Mouse (Mus musculus) C2C12 (cell line): ENCODE results near the gene Zfp809. TPM values are rescaled to one million over a fixed set of nuclear protein-coding genes. Genes with fewer than 3 reads are reported as not detected.

Experiments
- H3K27me3 ChIP-seq: one replicate; pipeline ENCODE4 v1.6.1; 2011; ENCODE audit not compliant: control insufficient read depth, insufficient read depth, insufficient read length
- H3K36me3 ChIP-seq: one replicate; pipeline ENCODE4 v1.6.1; 2011; ENCODE audit not compliant: control insufficient read depth, insufficient read depth
- H3K4me3 ChIP-seq: one replicate; pipeline ENCODE4 v1.5.1; 2011; ENCODE audit warnings: mild to moderate bottlenecking, control low read depth; ENCODE audit not compliant: poor library complexity, insufficient read depth, severe bottlenecking
- H3K79me2 ChIP-seq: one replicate; pipeline ENCODE4 v1.6.1; 2011; ENCODE audit not compliant: control insufficient read depth, insufficient read depth
- H3K79me3 ChIP-seq: one replicate; pipeline ENCODE4 v1.6.1; 2011; ENCODE audit warnings: low read depth, control low read depth
- H3ac ChIP-seq: one replicate; pipeline ENCODE3; 2011; ENCODE audit warnings: low read depth; ENCODE audit not compliant: control insufficient read depth, insufficient read length
- CEBPB ChIP-seq: IDR thresholded peaks from one replicate; pipeline ENCODE4 v1.6.1; 2011; ENCODE audit warnings: low read depth, mild to moderate bottlenecking, control low read depth, moderate library complexity
- CTCF ChIP-seq: IDR thresholded peaks from one replicate; pipeline ENCODE4 v1.5.1; 2011; ENCODE audit not compliant: control insufficient read depth, insufficient read depth, insufficient read length
- FOSL1 ChIP-seq: IDR thresholded peaks from one replicate; pipeline ENCODE4 v1.8.0; 2011; ENCODE audit warnings: mild to moderate bottlenecking, low read length; ENCODE audit not compliant: poor library complexity, insufficient read depth, severe bottlenecking
- MAX ChIP-seq: IDR thresholded peaks from one replicate; pipeline ENCODE4 v1.6.1; 2011; ENCODE audit warnings: mild to moderate bottlenecking, control low read depth
- MYOD1 ChIP-seq: IDR thresholded peaks from one replicate; pipeline ENCODE4 v1.6.1; 2011; ENCODE audit warnings: low read depth; ENCODE audit not compliant: control insufficient read depth, insufficient read length
- MYOG ChIP-seq: IDR thresholded peaks from one replicate; pipeline ENCODE4 v1.6.1; 2011; ENCODE audit not compliant: control insufficient read depth, insufficient read length; ENCODE audit errors: extremely low read depth
- USF1 ChIP-seq: IDR thresholded peaks from one replicate; pipeline ENCODE4 v1.6.1; 2011; ENCODE audit warnings: low read depth, mild to moderate bottlenecking, control low read depth, moderate library complexity
- polyA plus RNA-seq: library from polyadenylated mRNA; unstranded; fragments of >200 nt; fragmentation: generic; extraction: Trizol; gene quantifications from one replicate; pipeline ENCODE4 v1.2.1, GENCODE M21; 2012; ENCODE audit warnings: missing spikeins

Gene Zfp809
- polyA plus RNA-seq, 1 experiment: 4.5 TPM

GRCm38 (mm10) chr9:22259184-22260091 lies 33.9 kb downstream of the Zfp809 start, which contains the start of gene Zfp599:
Gene Zfp599, minus strand, starts transcription at chr9:22259895.
- H3K79me2 ChIP-seq: peaks cover 47% of the 10 kb centered on the region
- peak within 1 kb of the TSS; percentile 90 for H3ac ChIP-seq
- peaks cover 13% of the 10 kb centered on the region for H3K79me3 ChIP-seq
- H3K36me3 ChIP-seq: peaks cover 21% of the 10 kb centered on the region
- H3K4me3 ChIP-seq: peak within 1 kb of the TSS; percentile 72
- peak; percentile 33 for TF ChIP-seq MAX
- TF ChIP-seq CTCF: no peak
- no peaks in the 10 kb centered on the region for H3K27me3 ChIP-seq

- no peak overlapping the region for H3ac ChIP-seq
- H3K27me3 ChIP-seq: no peaks in the 10 kb centered on the region
These were observed 34.5 kb downstream of the Zfp809 start for GRCm38 (mm10) chr9:22260092-22260422.

GRCm38 (mm10) chr9:22261594-22261993 lies 36.1 kb downstream of the Zfp809 start:
- Histone ChIP-seq H3K79me3 (peaks cover 9% of the 10 kb centered on the region), H3K27me3 (no peaks in the 10 kb centered on the region), H3K36me3 (peaks cover 2% of the 10 kb centered on the region), H3K4me3 (no peak overlapping the region), H3K79me2 (peaks cover 30% of the 10 kb centered on the region), H3ac (no peak overlapping the region)
- TF ChIP-seq MAX: no peak
- no peak for TF ChIP-seq CTCF
- TF ChIP-seq USF1: no peak
- no peak for TF ChIP-seq MYOD1
- TF ChIP-seq CEBPB: no peak
- TF ChIP-seq MYOG: no peak
- no peak for TF ChIP-seq FOSL1

More at GRCm38 (mm10) chr9:22260092-22260422, 34.5 kb downstream of the Zfp809 start:
- Histone ChIP-seq H3K79me2 (peaks cover 46% of the 10 kb centered on the region), H3K4me3 (peak overlapping the region; percentile 72), H3K79me3 (peaks cover 13% of the 10 kb centered on the region), H3K36me3 (peaks cover 15% of the 10 kb centered on the region)
- TF ChIP-seq FOSL1 (no peak), MAX (no peak), CEBPB (no peak), CTCF (no peak), USF1 (no peak), MYOG (no peak), MYOD1 (no peak)

GRCm38 (mm10) chr9:22262611-22263010 lies 37.1 kb downstream of the Zfp809 start:
- TF ChIP-seq MAX (no peak), MYOD1 (no peak), FOSL1 (no peak), MYOG (no peak), CEBPB (no peak), CTCF (no peak), USF1 (no peak)
- Histone ChIP-seq H3K4me3 (no peak overlapping the region), H3K36me3 (no peaks in the 10 kb centered on the region)

GRCm38 (mm10) chr9:22268886-22269285 lies 43.4 kb downstream of the Zfp809 start:
- no peaks in the 10 kb centered on the region for H3K36me3 ChIP-seq
- H3K79me3 ChIP-seq: no peaks in the 10 kb centered on the region
- H3K27me3 ChIP-seq: no peaks in the 10 kb centered on the region
- H3ac ChIP-seq: no peak overlapping the region
- no peaks in the 10 kb centered on the region for H3K79me2 ChIP-seq
- TF ChIP-seq MAX: no peak
- TF ChIP-seq CTCF: no peak
- no peak overlapping the region for H3K4me3 ChIP-seq

More at GRCm38 (mm10) chr9:22262611-22263010, 37.1 kb downstream of the Zfp809 start:
- Histone ChIP-seq H3ac (no peak overlapping the region), H3K79me2 (peaks cover 21% of the 10 kb centered on the region), H3K79me3 (peaks cover 4% of the 10 kb centered on the region), H3K27me3 (no peaks in the 10 kb centered on the region)

GRCm38 (mm10) chr9:22278733-22279132 lies 53.2 kb downstream of the Zfp809 start:
- Histone ChIP-seq H3K79me3 (no peaks in the 10 kb centered on the region), H3K79me2 (no peaks in the 10 kb centered on the region), H3K4me3 (no peak overlapping the region), H3K27me3 (no peaks in the 10 kb centered on the region), H3K36me3 (peaks cover 16% of the 10 kb centered on the region), H3ac (no peak overlapping the region)
- TF ChIP-seq MYOD1: no peak
- TF ChIP-seq CEBPB: no peak
- TF ChIP-seq MAX: no peak
- no peak for TF ChIP-seq FOSL1
- TF ChIP-seq CTCF: no peak

Other genes with a start within 250 kb of the Zfp809 start
- gene Rgl3, start 236.3 kb upstream of the Zfp809 start, polyA plus RNA-seq: 7.0 TPM
- 0.21 TPM for gene Ccdc151, start 223.1 kb upstream of the Zfp809 start, polyA plus RNA-seq
- gene Prkcsh, start 222.9 kb upstream of the Zfp809 start, polyA plus RNA-seq: 134 TPM
- gene Elavl3, start 173.7 kb upstream of the Zfp809 start, polyA plus RNA-seq: 0.02 TPM
- not detected for gene Gm49318, start 154.5 kb upstream of the Zfp809 start, polyA plus RNA-seq
- 8.0 TPM for gene Zfp653, start 154.3 kb upstream of the Zfp809 start, polyA plus RNA-seq
- 32.6 TPM for gene Ecsit, start 140.3 kb upstream of the Zfp809 start, polyA plus RNA-seq
- gene Cnn1, start 126.5 kb upstream of the Zfp809 start, polyA plus RNA-seq: 52.4 TPM
- gene Elof1, start 108.5 kb upstream of the Zfp809 start, polyA plus RNA-seq: 183 TPM
- gene Acp5, start 90.0 kb upstream of the Zfp809 start, polyA plus RNA-seq: 0.08 TPM
- gene Pigyl, start 68.9 kb upstream of the Zfp809 start, polyA plus RNA-seq: 47.9 TPM
- not detected for gene Zfp872, start 37.6 kb upstream of the Zfp809 start, polyA plus RNA-seq
- gene Zfp599, start 34.2 kb downstream of the Zfp809 start, polyA plus RNA-seq: 0.76 TPM
- 1.5 TPM for gene Zfp810, start 81.9 kb downstream of the Zfp809 start, polyA plus RNA-seq
- gene Anln, start 163.5 kb downstream of the Zfp809 start, polyA plus RNA-seq: 63.2 TPM
- gene 9530077C05Rik, start 185.8 kb downstream of the Zfp809 start, polyA plus RNA-seq: 1.0 TPM
- gene Gm17545, start 228.6 kb downstream of the Zfp809 start, polyA plus RNA-seq: not detected
- gene Rp9, start 244.0 kb downstream of the Zfp809 start, polyA plus RNA-seq: 58.5 TPM